Comparison of ENCODE assay signal across 19 mouse cellular contexts in the genomic region with DNA sequence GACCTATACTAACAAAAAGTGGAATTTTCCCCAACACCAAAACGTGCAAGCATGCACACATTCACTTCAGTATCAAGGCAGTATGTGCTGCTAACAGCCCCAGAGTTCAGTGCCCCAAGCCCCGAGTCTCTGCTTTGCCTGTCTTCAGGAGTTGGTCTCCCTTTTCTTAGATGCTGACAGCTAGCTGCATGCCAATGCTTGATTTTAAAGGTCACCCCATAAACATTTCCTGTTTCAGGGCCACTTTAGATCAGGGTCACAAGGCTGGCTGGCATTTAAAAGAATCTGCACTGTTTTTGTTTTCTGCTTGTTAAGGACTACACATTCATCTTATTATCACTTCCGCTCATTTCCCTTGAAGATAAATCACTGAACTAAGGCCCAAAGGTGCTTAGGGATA.
DNase-seq lines count a peak whose midpoint lies in the region; ATAC-seq lines count a peak whose summit lies in the region.
"Had no signal": no experiment of that assay in that cellular context is flagged by ENCODE, and none has a peak within 500 bp of the region (broad histone marks: within the 10 kb centered on the region; RNA-seq: fewer than 3 reads in every experiment).

No protein-coding gene starts in this region.

- DNase-seq in adrenal gland, adult (ENCODE audit: inconsistent age in 2 of 2, low spot score in 1 of 2) = peak; percentile 61 to 86
- no peak for DNase-seq in adrenal gland, postnatal 25 days
- peak; percentile 70 for DNase-seq in heart, adult 11 months
- DNase-seq in heart, adult 18-20 months = no peak
- DNase-seq in kidney, postnatal 14 days = no peak
- DNase-seq in kidney, adult 18-20 months = no peak
- DNase-seq: cerebellum, adult 11-12 months; cerebellum, adult 9-11 months; kidney, adult 11 months; kidney, postnatal 36 days; layer of hippocampus, postnatal 36 days; left cerebral cortex, postnatal 4 days; liver, embryonic 13.5 days; lung, adult 2 months; lung, postnatal 10 days had no signal

- ATAC-seq in CD4-positive, CD25-positive, alpha-beta regulatory T cell, adult 4 months = peak; percentile 56
- ATAC-seq in inflammation-experienced regulatory T-cells, adult 6 months = peak; percentile 51
- ATAC-seq: forebrain, embryonic 15.5 days; midbrain, embryonic 15.5 days had no signal

Comparison
In these comparisons a context has a peak if more than half of its experiments do, and no peak if none do; other contexts are left out.
1. DNase-seq: peak in adrenal gland, adult (2 of 2) and heart, adult 11 months (single experiment); none in adrenal gland, postnatal 25 days (single experiment), heart, adult 18-20 months (0 of 2), kidney, postnatal 14 days (single experiment) and kidney, adult 18-20 months (single experiment).